Mouse (Mus musculus): Measurements from ENCODE around the gene Tfeb. TPM values are rescaled to one million over a fixed set of nuclear protein-coding genes. Genes with fewer than 3 reads are reported as not detected.

The Tfeb gene
- polyA plus RNA-seq, 2 experiments: 10.6 to 12.2 TPM

- H3K36me3 ChIP-seq (ENCODE audit: control insufficient read depth, insufficient read depth, low read length): peaks cover 21% of the 10 kb centered on the region
- DNase-seq (ENCODE audit: low spot score): peak; percentile 20
- H3K4me3 ChIP-seq (replicated peaks; ENCODE audit: low read length): peak overlapping the region; percentile 75
- peak overlapping the region; percentile 63; the same call in 1 of the 2 replicates for H3K27ac ChIP-seq (replicated peaks; ENCODE audit: low read depth, low read length)
- H3K9ac ChIP-seq (ENCODE audit: low read depth, low read length, severe bottlenecking): peak overlapping the region; percentile 83
- H3K4me1 ChIP-seq (ENCODE audit: control insufficient read depth, insufficient read depth, low read length): 0 out of 2 replicates have a peak, but pooled peaks cover 6% of the 10 kb centered on the region
- ATAC-seq (ENCODE audit: low FRiP score, low read depth): peak; percentile 27; the same call in 1 of the 2 replicates
- H3K9me3 ChIP-seq (ENCODE audit: control insufficient read depth, low read length): no peaks in the 10 kb centered on the region
- 0 out of 2 replicates have a peak, but pooled peaks have one; percentile 3 for TF ChIP-seq POLR2A (IDR thresholded peaks at IDR 0.05; ENCODE audit: borderline replicate concordance, extremely low read depth, insufficient read depth, insufficient read length)
- WGBS: 1% methylated on average over 18 of the region's 23 CpGs
- peak overlapping the region; percentile 86 for H3K4me2 ChIP-seq (replicated peaks; ENCODE audit: low read depth, low read length, severe bottlenecking)
- H3K27me3 ChIP-seq (ENCODE audit: control insufficient read depth, insufficient read depth, low read length): no peaks in the 10 kb centered on the region
Observed at GRCm38 (mm10) chr17:47695337-47695710, 41.5 kb upstream of the Tfeb start.

GRCm38 (mm10) chr17:47698156-47698555, 38.7 kb upstream of the Tfeb start:
- Histone ChIP-seq H3K9me3 (ENCODE audit: control insufficient read depth, low read length) (no peaks in the 10 kb centered on the region), H3K27ac (replicated peaks; ENCODE audit: low read depth, low read length) (no peak overlapping the region), H3K36me3 (ENCODE audit: control insufficient read depth, insufficient read depth, low read length) (peaks cover 48% of the 10 kb centered on the region), H3K4me2 (replicated peaks; ENCODE audit: low read depth, low read length, severe bottlenecking) (no peak overlapping the region), H3K4me1 (ENCODE audit: control insufficient read depth, insufficient read depth, low read length) (0 out of 2 replicates have a peak, but pooled peaks cover 6% of the 10 kb centered on the region), H3K4me3 (replicated peaks; ENCODE audit: low read length) (no peak overlapping the region), H3K27me3 (ENCODE audit: control insufficient read depth, insufficient read depth, low read length) (no peaks in the 10 kb centered on the region), H3K9ac (ENCODE audit: low read depth, low read length, severe bottlenecking) (no peak overlapping the region)
- 92% methylated on average over 10 of the region's 10 CpGs for WGBS
- no peak for TF ChIP-seq POLR2A (IDR thresholded peaks at IDR 0.05; ENCODE audit: borderline replicate concordance, extremely low read depth, insufficient read depth, insufficient read length)
- ATAC-seq (ENCODE audit: low FRiP score, low read depth) (no peak), DNase-seq (ENCODE audit: low spot score) (no peak)

DNA sequence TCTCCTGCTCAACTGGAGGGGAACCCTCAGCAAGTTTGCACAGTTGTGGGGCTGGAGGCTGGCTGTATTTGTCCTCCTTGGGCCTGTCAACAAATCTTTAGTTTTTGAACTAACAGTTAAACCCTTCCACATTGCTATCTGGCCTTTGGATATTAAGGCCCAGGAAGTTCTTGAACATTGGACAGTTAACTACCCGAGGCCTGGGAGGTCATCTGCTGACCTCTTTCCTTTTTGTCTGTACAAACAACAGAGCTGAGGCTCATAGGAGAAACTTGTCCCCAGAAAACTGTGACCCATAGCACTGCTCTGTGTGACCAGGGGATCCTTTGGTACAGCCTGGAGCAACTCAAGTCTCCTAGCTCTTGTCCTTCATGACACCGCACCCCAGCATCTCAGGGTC, 37.8 kb upstream of the Tfeb start:
- H3K9me3 ChIP-seq (ENCODE audit: control insufficient read depth, low read length): no peaks in the 10 kb centered on the region
- DNase-seq (ENCODE audit: low spot score) (no peak), ATAC-seq (ENCODE audit: low FRiP score, low read depth) (no peak)
- H3K9ac ChIP-seq (ENCODE audit: low read depth, low read length, severe bottlenecking): no peak overlapping the region
- H3K27ac ChIP-seq (replicated peaks; ENCODE audit: low read depth, low read length): no peak overlapping the region
- TF ChIP-seq POLR2A (IDR thresholded peaks at IDR 0.05; ENCODE audit: borderline replicate concordance, extremely low read depth, insufficient read depth, insufficient read length): no peak
- no peak overlapping the region for H3K4me2 ChIP-seq (replicated peaks; ENCODE audit: low read depth, low read length, severe bottlenecking)
- H3K36me3 ChIP-seq (ENCODE audit: control insufficient read depth, insufficient read depth, low read length): peaks cover 55% of the 10 kb centered on the region
- H3K4me1 ChIP-seq (ENCODE audit: control insufficient read depth, insufficient read depth, low read length): 0 out of 2 replicates have a peak, but pooled peaks cover 6% of the 10 kb centered on the region
- no peaks in the 10 kb centered on the region for H3K27me3 ChIP-seq (ENCODE audit: control insufficient read depth, insufficient read depth, low read length)
- WGBS: 82% methylated on average over 2 of the region's 2 CpGs
- no peak overlapping the region for H3K4me3 ChIP-seq (replicated peaks; ENCODE audit: low read length)

GRCm38 (mm10) chr17:47701793-47702192, 35.0 kb upstream of the Tfeb start:
- 81% methylated on average over 9 of the region's 9 CpGs for WGBS
- Histone ChIP-seq H3K4me3 (replicated peaks; ENCODE audit: low read length) (no peak overlapping the region), H3K9me3 (ENCODE audit: control insufficient read depth, low read length) (no peaks in the 10 kb centered on the region), H3K9ac (ENCODE audit: low read depth, low read length, severe bottlenecking) (no peak overlapping the region), H3K27me3 (ENCODE audit: control insufficient read depth, insufficient read depth, low read length) (no peaks in the 10 kb centered on the region), H3K36me3 (ENCODE audit: control insufficient read depth, insufficient read depth, low read length) (peaks cover 60% of the 10 kb centered on the region), H3K4me1 (ENCODE audit: control insufficient read depth, insufficient read depth, low read length) (no peaks in the 10 kb centered on the region), H3K4me2 (replicated peaks; ENCODE audit: low read depth, low read length, severe bottlenecking) (no peak overlapping the region), H3K27ac (replicated peaks; ENCODE audit: low read depth, low read length) (no peak overlapping the region)
- no peak for TF ChIP-seq POLR2A (IDR thresholded peaks at IDR 0.05; ENCODE audit: borderline replicate concordance, extremely low read depth, insufficient read depth, insufficient read length)
- DNase-seq (ENCODE audit: low spot score) (no peak), ATAC-seq (ENCODE audit: low FRiP score, low read depth) (no peak)

DNA sequence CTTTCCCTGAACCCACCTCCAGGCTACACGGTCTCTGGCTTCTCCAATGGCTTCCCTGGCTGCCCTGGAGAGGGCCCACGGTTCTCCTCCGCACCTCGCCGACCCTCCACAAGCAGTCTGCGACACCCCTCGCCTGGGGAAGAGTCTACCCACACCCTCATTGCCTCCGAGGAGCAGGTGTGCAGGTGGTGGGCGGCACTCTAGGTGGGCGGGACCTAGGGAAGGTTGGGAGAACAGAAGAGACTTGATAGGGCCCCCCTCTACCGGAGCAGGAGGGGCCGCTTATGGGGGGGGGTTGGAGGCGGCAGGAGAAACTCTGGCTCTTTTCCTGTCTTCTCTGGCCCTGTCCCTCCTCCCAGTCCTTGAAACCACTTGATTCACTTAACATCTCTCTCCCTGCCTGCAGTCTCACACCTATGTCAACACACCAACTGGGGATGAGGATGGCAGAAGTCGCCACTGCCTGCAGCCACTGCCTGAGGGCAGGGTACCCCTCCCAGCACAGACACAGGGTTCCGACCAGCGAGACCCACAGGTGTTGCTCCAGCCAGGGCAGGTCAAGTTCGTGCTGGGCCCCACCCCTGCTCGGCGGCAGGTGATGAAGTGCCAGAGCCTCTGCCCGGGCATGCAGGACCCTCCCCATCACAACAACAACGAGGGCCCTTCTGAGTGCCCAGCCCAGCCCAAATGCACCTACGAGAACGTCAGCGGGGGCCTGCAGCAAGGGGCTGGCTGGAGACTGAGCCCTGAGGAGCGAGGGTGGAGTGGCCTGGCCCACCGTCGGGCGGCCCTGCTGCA, 34.1 kb upstream of the Tfeb start:
- WGBS: 42% methylated on average over 27 of the region's 28 CpGs
- H3K9me3 ChIP-seq (ENCODE audit: control insufficient read depth, low read length): no peaks in the 10 kb centered on the region
- ATAC-seq (ENCODE audit: low FRiP score, low read depth) (no peak), DNase-seq (ENCODE audit: low spot score) (no peak)
- no peaks in the 10 kb centered on the region for H3K4me1 ChIP-seq (ENCODE audit: control insufficient read depth, insufficient read depth, low read length)
- H3K36me3 ChIP-seq (ENCODE audit: control insufficient read depth, insufficient read depth, low read length): peaks cover 60% of the 10 kb centered on the region
- H3K27me3 ChIP-seq (ENCODE audit: control insufficient read depth, insufficient read depth, low read length): no peaks in the 10 kb centered on the region
- no peak overlapping the region for H3K4me3 ChIP-seq (replicated peaks; ENCODE audit: low read length)
- H3K27ac ChIP-seq (replicated peaks; ENCODE audit: low read depth, low read length): no peak overlapping the region
- TF ChIP-seq POLR2A (IDR thresholded peaks at IDR 0.05; ENCODE audit: borderline replicate concordance, extremely low read depth, insufficient read depth, insufficient read length): no peak
- H3K4me2 ChIP-seq (replicated peaks; ENCODE audit: low read depth, low read length, severe bottlenecking): no peak overlapping the region
- H3K9ac ChIP-seq (ENCODE audit: low read depth, low read length, severe bottlenecking): no peak overlapping the region
